In the genomic region with DNA sequence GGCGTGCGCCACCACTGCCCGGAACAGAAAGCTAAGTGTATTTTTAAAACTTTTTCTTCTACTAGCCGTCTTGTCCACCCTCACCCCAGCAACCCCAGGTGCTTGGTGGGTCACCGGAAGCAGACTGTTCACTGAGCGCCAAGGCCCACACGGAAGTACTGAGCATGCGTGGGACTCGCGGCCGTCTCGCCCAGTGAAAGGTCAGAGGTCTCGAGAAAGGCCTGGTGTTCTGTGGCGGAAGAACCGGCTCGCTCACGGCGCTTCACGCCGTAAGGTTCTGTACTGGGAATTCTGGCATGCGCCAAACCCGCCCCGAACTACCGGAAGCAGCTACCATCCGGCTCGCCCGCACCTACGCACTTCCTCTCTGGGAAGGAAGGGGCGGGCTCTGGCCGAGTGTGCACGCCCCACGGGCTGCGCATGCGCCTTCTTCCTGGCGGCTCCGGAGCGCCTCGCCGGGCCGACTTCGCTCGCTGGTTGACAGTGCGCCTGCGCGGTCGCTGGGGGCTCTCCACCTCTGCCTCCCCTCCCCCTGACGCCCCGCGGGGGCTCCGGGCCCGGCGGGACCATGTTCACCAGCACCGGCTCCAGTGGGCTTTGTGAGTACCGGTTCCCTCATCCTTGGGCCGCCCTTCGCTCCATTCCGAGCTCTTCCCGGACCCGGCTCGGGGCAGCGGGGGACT, we compare ENCODE assay signal across 8 mouse cellular contexts. TPM values are rescaled to one million over a fixed set of nuclear protein-coding genes. Genes with fewer than 3 reads are reported as not detected.
DNase-seq lines count a peak whose midpoint lies in the region; ATAC-seq and TF ChIP-seq lines count a peak whose summit lies in the region.

A gene (plus strand): TSS at position 445 of the 683 bp plus-strand sequence.

- TF ChIP-seq POLR2A in ES-Bruce4 (IDR thresholded peaks at IDR 0.05; ENCODE audit: insufficient read depth, low read length), result peak; percentile 55

- peak within 1 kb of the TSS; percentile 67 for H3K4me3 ChIP-seq in ES-Bruce4 (ENCODE audit: low read depth, low read length)
- peak within 1 kb of the TSS; percentile 71 for H3K4me3 ChIP-seq in forebrain, embryonic 13.5 days
- peak within 1 kb of the TSS; percentile 97 for H3K4me3 ChIP-seq in liver, postnatal 0 days (ENCODE audit: low read depth, low read length)
- peak within 1 kb of the TSS; percentile 69 for H3K4me3 ChIP-seq in neural tube, embryonic 14.5 days (ENCODE audit: low read depth, low read length)

- peak within 1 kb of the TSS; percentile 42 for H3K27ac ChIP-seq in ES-Bruce4 (ENCODE audit: insufficient read depth, low read length)
- H3K27ac ChIP-seq in forebrain, embryonic 13.5 days, result peak within 1 kb of the TSS; percentile 92
- H3K27ac ChIP-seq in liver, postnatal 0 days (ENCODE audit: low read depth), result peak within 1 kb of the TSS; percentile 96
- H3K27ac ChIP-seq in neural tube, embryonic 14.5 days (ENCODE audit: low read depth, low read length), result peak within 1 kb of the TSS; percentile 86

- H3K27me3 ChIP-seq in ES-Bruce4 (ENCODE audit: control insufficient read depth, insufficient read depth, low read length, poor library complexity, severe bottlenecking), result no peaks in the 10 kb centered on the region
- no peaks in the 10 kb centered on the region for H3K27me3 ChIP-seq in forebrain, embryonic 13.5 days
- H3K27me3 ChIP-seq in liver, postnatal 0 days (ENCODE audit: insufficient read depth, low read length), result no peaks in the 10 kb centered on the region
- no peaks in the 10 kb centered on the region for H3K27me3 ChIP-seq in neural tube, embryonic 14.5 days (ENCODE audit: control insufficient read depth, insufficient read depth, low read length)

- H3K4me2 ChIP-seq in forebrain, embryonic 13.5 days, result peak within 1 kb of the TSS; percentile 84
- H3K4me2 ChIP-seq in liver, postnatal 0 days (ENCODE audit: low read depth, low read length), result peak within 1 kb of the TSS; percentile 99
- H3K4me2 ChIP-seq in neural tube, embryonic 14.5 days (ENCODE audit: low read depth, low read length), result peak within 1 kb of the TSS; percentile 84

- H3K9me3 ChIP-seq in ES-Bruce4 (replicated peaks; ENCODE audit: control insufficient read depth, insufficient read depth, low read length, poor library complexity, severe bottlenecking), result no peaks in the 10 kb centered on the region
- H3K9me3 ChIP-seq in forebrain, embryonic 13.5 days (replicated peaks), result no peaks in the 10 kb centered on the region
- no peaks in the 10 kb centered on the region for H3K9me3 ChIP-seq in liver, postnatal 0 days (ENCODE audit: low read length)
- no peaks in the 10 kb centered on the region for H3K9me3 ChIP-seq in neural tube, embryonic 14.5 days (ENCODE audit: control insufficient read depth, low read length)

- under 1% methylated on average over 59 of the region's 61 CpGs for WGBS in forebrain, embryonic 13.5 days
- WGBS in large intestine, adult 2 months, result under 1% methylated on average over 60 of the region's 61 CpGs
- under 1% methylated on average over 60 of the region's 61 CpGs for WGBS in liver, postnatal 0 days (ENCODE audit: insufficient replicate concordance)
- under 1% methylated on average over 60 of the region's 61 CpGs for WGBS in neural tube, embryonic 14.5 days

- TF ChIP-seq EP300 in ES-Bruce4 (IDR thresholded peaks at IDR 0.05; ENCODE audit: insufficient read depth, low read depth, low read length), result 0 out of 2 replicates have a peak, but pooled peaks have one; percentile 43
- no peak; the same call in 1 of the 2 replicates for TF ChIP-seq EP300 in liver, postnatal 0 days (IDR thresholded peaks at IDR 0.05; ENCODE audit: low read depth)

- intact Hi-C loops in heart, postnatal 10 days (cut with DNase I), result no loop called here

- H3K36me3 ChIP-seq in ES-Bruce4 (ENCODE audit: control insufficient read depth, insufficient read depth, low read length, poor library complexity, severe bottlenecking), result no peaks in the 10 kb centered on the region
- no peaks in the 10 kb centered on the region for H3K36me3 ChIP-seq in forebrain, embryonic 13.5 days (ENCODE audit: poor library complexity, severe bottlenecking)
- no peaks in the 10 kb centered on the region for H3K36me3 ChIP-seq in liver, postnatal 0 days (replicated peaks; ENCODE audit: insufficient read depth, low read length)
- no peaks in the 10 kb centered on the region for H3K36me3 ChIP-seq in neural tube, embryonic 14.5 days (ENCODE audit: control insufficient read depth, insufficient read depth, low read length)

- no peak for TF ChIP-seq CTCF in ES-Bruce4 (IDR thresholded peaks at IDR 0.05; ENCODE audit: low read depth, low read length)
- TF ChIP-seq CTCF in liver, postnatal 0 days (IDR thresholded peaks at IDR 0.05; ENCODE audit: low read depth), result peak; percentile 13; the same call in 1 of the 2 replicates

- ATAC-seq in cerebellum, adult (ENCODE audit: insufficient number of reproducible peaks, low FRiP score, low TSS enrichment), result peak; percentile 97
- peak; percentile 99 for ATAC-seq in forebrain, embryonic 13.5 days
- ATAC-seq in liver, postnatal 0 days, result peak; percentile 99
- peak; percentile 98 for ATAC-seq in neural tube, embryonic 14.5 days (ENCODE audit: low read depth)

- peak within 1 kb of the TSS; percentile 79 for H3K9ac ChIP-seq in ES-Bruce4 (ENCODE audit: low read depth, poor library complexity, severe bottlenecking)
- H3K9ac ChIP-seq in forebrain, embryonic 13.5 days, result peak within 1 kb of the TSS; percentile 84
- H3K9ac ChIP-seq in liver, postnatal 0 days (replicated peaks), result peak within 1 kb of the TSS; percentile 98
- peak within 1 kb of the TSS; percentile 92 for H3K9ac ChIP-seq in neural tube, embryonic 14.5 days (replicated peaks; ENCODE audit: low read depth, low read length)

- no peaks in the 10 kb centered on the region for H3K4me1 ChIP-seq in ES-Bruce4 (ENCODE audit: control insufficient read depth, insufficient read depth, low read length)
- H3K4me1 ChIP-seq in forebrain, embryonic 13.5 days, result peaks cover 26% of the 10 kb centered on the region
- peaks cover 32% of the 10 kb centered on the region for H3K4me1 ChIP-seq in liver, postnatal 0 days (ENCODE audit: insufficient read depth)
- H3K4me1 ChIP-seq in neural tube, embryonic 14.5 days (ENCODE audit: control insufficient read depth, insufficient read depth, low read length), result peaks cover 14% of the 10 kb centered on the region

- peak; percentile 99 for DNase-seq in heart, postnatal 10 days
- DNase-seq in large intestine, adult 2 months (ENCODE audit: low read depth, low spot score), result peak; percentile 88
- peak; percentile 99 for DNase-seq in liver, postnatal 0 days
- DNase-seq in testis, postnatal 10 days (ENCODE audit: low spot score), result peak; percentile 99

RNA-seq across cellular contexts. Expression of the gene that starts here (rescaled TPM):
- 42.2 and 42.3 TPM in 2 replicates for polyA plus RNA-seq in ES-Bruce4 (2011; ENCODE audit: insufficient read depth, insufficient read length, low read depth, missing spikeins)
- 56.4 and 63.6 TPM in 2 replicates for polyA plus RNA-seq in forebrain, embryonic 13.5 days (2015; fragmentation: Nextera tagmentation; extraction: Ambion mirVana)
- 10 to 100 TPM; 23.8 to 24.4 TPM for total RNA-seq in heart, postnatal 10 days (2021)
- polyA plus RNA-seq in large intestine, adult 2 months (2012; rRNA removed), result 49.3 and 52.8 TPM in 2 replicates
- polyA plus RNA-seq in liver, postnatal 0 days (2015; fragmentation: Nextera tagmentation; extraction: Ambion mirVana), result 25.8 and 27.4 TPM in 2 replicates
- 48.7 and 59.9 TPM in 2 replicates for polyA plus RNA-seq in neural tube, embryonic 14.5 days (2014; fragmentation: Nextera tagmentation; extraction: Ambion mirVana)

Comparison
In these comparisons a context has a peak if more than half of its experiments do, and no peak if none do; other contexts are left out.
1. Peak in every context shown above with its lines: DNase-seq, ATAC-seq, H3K4me3 ChIP-seq and H3K27ac ChIP-seq.
2. H3K27ac ChIP-seq: peak in every context shown above with its lines; median percentile 96 in liver, postnatal 0 days; 92 in forebrain, embryonic 13.5 days; 86 in neural tube, embryonic 14.5 days; 42 in ES-Bruce4.